17 mouse cellular contexts compared by ENCODE assay signal in genomic region chr10:50901601-50902475, GRCm38 (mm10). TPM values are rescaled to one million over a fixed set of nuclear protein-coding genes. Genes with fewer than 3 reads are reported as not detected.
DNase-seq lines count a peak whose midpoint lies in the region; ATAC-seq lines count a peak whose summit lies in the region.
"Had no signal": no experiment of that assay in that cellular context is flagged by ENCODE, and none has a peak within 500 bp of the region (broad histone marks: within the 10 kb centered on the region; RNA-seq: fewer than 3 reads in every experiment).

No protein-coding gene starts in this region.

- no peak for ATAC-seq in hindbrain, embryonic 14.5 days (ENCODE audit: low FRiP score)
- ATAC-seq in midbrain, embryonic 12.5 days (ENCODE audit: low FRiP score, low read depth), result no peak
- no peak for ATAC-seq in midbrain, embryonic 16.5 days
- no peak for ATAC-seq in monocyte, adult 5-6 weeks (replicated peaks; ENCODE audit: insufficient number of reproducible peaks, low FRiP score, low TSS enrichment, poor library complexity, severe bottlenecking)
- ATAC-seq: CD4-positive, CD25-positive, alpha-beta regulatory T cell, adult 4 months had no signal

- H3K4me2 ChIP-seq in hindbrain, embryonic 14.5 days (replicated peaks), result no peak overlapping the region
- peak overlapping the region; percentile 46 for H3K4me2 ChIP-seq in midbrain, embryonic 12.5 days (replicated peaks)
- H3K4me2 ChIP-seq in midbrain, embryonic 16.5 days (ENCODE audit: low read length), result no peak overlapping the region

- WGBS in hindbrain, embryonic 14.5 days, result 2% methylated on average over 19 of the region's 19 CpGs
- WGBS in hindbrain, embryonic 10.5 days, result under 1% methylated on average over 19 of the region's 19 CpGs
- under 1% methylated on average over 19 of the region's 19 CpGs for WGBS in midbrain, embryonic 12.5 days
- WGBS in midbrain, embryonic 16.5 days, result under 1% methylated on average over 19 of the region's 19 CpGs

- no peak overlapping the region for H3K27ac ChIP-seq in hindbrain, embryonic 14.5 days
- H3K27ac ChIP-seq in hindbrain, embryonic 10.5 days, result no peak overlapping the region
- peak overlapping the region; percentile 47 for H3K27ac ChIP-seq in midbrain, embryonic 12.5 days (replicated peaks)
- no peak overlapping the region for H3K27ac ChIP-seq in midbrain, embryonic 16.5 days (ENCODE audit: low read length)

- H3K27me3 ChIP-seq in hindbrain, embryonic 14.5 days (ENCODE audit: control insufficient read depth, insufficient read depth, low read length), result peaks cover 98% of the 10 kb centered on the region
- peaks cover 100% of the 10 kb centered on the region for H3K27me3 ChIP-seq in hindbrain, embryonic 10.5 days (ENCODE audit: insufficient read depth, poor library complexity, severe bottlenecking)
- peaks cover 78% of the 10 kb centered on the region for H3K27me3 ChIP-seq in midbrain, embryonic 12.5 days
- H3K27me3 ChIP-seq in midbrain, embryonic 16.5 days (ENCODE audit: control insufficient read depth, insufficient read depth, low read depth, low read length), result peaks cover 36% of the 10 kb centered on the region

- H3K9me3 ChIP-seq in hindbrain, embryonic 14.5 days (ENCODE audit: control insufficient read depth, low read length), result no peaks in the 10 kb centered on the region
- H3K9me3 ChIP-seq in hindbrain, embryonic 10.5 days, result no peaks in the 10 kb centered on the region
- no peaks in the 10 kb centered on the region for H3K9me3 ChIP-seq in midbrain, embryonic 12.5 days
- H3K9me3 ChIP-seq in midbrain, embryonic 16.5 days (replicated peaks; ENCODE audit: control insufficient read depth, low read length, poor library complexity, severe bottlenecking), result no peaks in the 10 kb centered on the region

- H3K36me3 ChIP-seq in hindbrain, embryonic 14.5 days (replicated peaks; ENCODE audit: control insufficient read depth, insufficient read depth), result no peaks in the 10 kb centered on the region
- no peaks in the 10 kb centered on the region for H3K36me3 ChIP-seq in hindbrain, embryonic 10.5 days
- H3K36me3 ChIP-seq in midbrain, embryonic 12.5 days, result no peaks in the 10 kb centered on the region
- no peaks in the 10 kb centered on the region for H3K36me3 ChIP-seq in midbrain, embryonic 16.5 days (ENCODE audit: control insufficient read depth, insufficient read depth, low read length)

- H3K9ac ChIP-seq in hindbrain, embryonic 14.5 days, result no peak overlapping the region
- H3K9ac ChIP-seq in midbrain, embryonic 12.5 days (replicated peaks), result no peak overlapping the region
- no peak overlapping the region for H3K9ac ChIP-seq in midbrain, embryonic 16.5 days (ENCODE audit: low read depth, low read length)

- H3K4me1 ChIP-seq in hindbrain, embryonic 14.5 days (replicated peaks; ENCODE audit: control insufficient read depth, insufficient read depth, low read length), result no peaks in the 10 kb centered on the region
- peaks cover 23% of the 10 kb centered on the region for H3K4me1 ChIP-seq in hindbrain, embryonic 10.5 days (replicated peaks)
- H3K4me1 ChIP-seq in midbrain, embryonic 12.5 days, result peaks cover 23% of the 10 kb centered on the region
- H3K4me1 ChIP-seq in midbrain, embryonic 16.5 days (ENCODE audit: control insufficient read depth, insufficient read depth, low read length), result no peaks in the 10 kb centered on the region

- H3K4me3 ChIP-seq in hindbrain, embryonic 14.5 days (replicated peaks; ENCODE audit: low read length), result no peak overlapping the region
- no peak overlapping the region for H3K4me3 ChIP-seq in hindbrain, embryonic 10.5 days
- peak overlapping the region; percentile 29; the same call in 1 of the 2 replicates for H3K4me3 ChIP-seq in midbrain, embryonic 12.5 days
- no peak overlapping the region for H3K4me3 ChIP-seq in midbrain, embryonic 16.5 days (ENCODE audit: low read depth, low read length)
- H3K4me3 ChIP-seq: myocyte had no signal

- DNase-seq in hindbrain, embryonic 14.5 days (ENCODE audit: low spot score), result peak; percentile 56
- DNase-seq in hindbrain, embryonic 10.5 days (ENCODE audit: low spot score), result no peak
- DNase-seq in embryo, embryonic 11 days, result peak; percentile 52
- DNase-seq in retina, embryonic 14.5 days (ENCODE audit: low spot score), result peak; percentile 47
- DNase-seq: adrenal gland, adult 2 months; layer of hippocampus, postnatal 36 days; lung, postnatal 10 days; right cerebral cortex, adult 18-20 months; thymus, postnatal 25 days had no signal

RNA-seq across cellular contexts. Expression of gene Sim1, which starts 7.3 kb away (rescaled TPM):
- 0.08 and 0.59 TPM in 2 replicates for polyA plus RNA-seq in hindbrain, embryonic 14.5 days (2014; fragmentation: Nextera tagmentation; extraction: Ambion mirVana)
- polyA plus RNA-seq in hindbrain, embryonic 10.5 days (2016; fragmentation: Nextera tagmentation; extraction: Ambion mirVana), result 0.82 and 0.90 TPM in 2 replicates
- 5.1 and 6.0 TPM in 2 replicates for polyA plus RNA-seq in midbrain, embryonic 12.5 days (2016; fragmentation: Nextera tagmentation; extraction: Ambion mirVana)
- polyA plus RNA-seq in midbrain, embryonic 16.5 days (2015; fragmentation: Nextera tagmentation; extraction: Ambion mirVana), result 2.0 and 2.8 TPM in 2 replicates
- not detected in 3 replicates for total RNA-seq in monocyte, adult 5-6 weeks (2017)
- total RNA-seq: adrenal gland, adult 2 months; common myeloid progenitor, adult 5-6 weeks; layer of hippocampus, postnatal 36 days; liver, adult 2 months had no signal
- polyA plus RNA-seq: adrenal gland, adult 2 months; CD4-positive, CD25-positive, alpha-beta regulatory T cell, adult 4 months; heart, embryonic 16.5 days; liver, adult 2 months had no signal
